Mouse (Mus musculus) adrenal gland, postnatal 36 days (tissue): ENCODE results near the gene Oxtr. TPM values are rescaled to one million over a fixed set of nuclear protein-coding genes. Genes with fewer than 3 reads are reported as not detected.

Experiments
- DNase-seq, 2 experiments: peaks; one replicate each; pipeline ENCODE4 v3.0.0; 2021; ENCODE audit warnings: mixed read lengths in 1 of 2
- total RNA-seq, 2 experiments: library from RNA; stranded (reverse); gene quantifications; 2 replicates each; pipeline ENCODE4 v1.2.3; 2021

Gene Oxtr
- total RNA-seq, 2 experiments from 2014 or later: 17.8 to 330 TPM

GRCm38 (mm10) chr6:112488821-112489180 is 942 bp downstream of the Oxtr start:
- peak; percentile 58 to 70 for DNase-seq

- DNase-seq: no peak
Measured at GRCm38 (mm10) chr6:112487993-112488392, 1.8 kb downstream of the Oxtr start.

- DNase-seq: peak; percentile 56 to 60
Measured at GRCm38 (mm10) chr6:112484316-112484715, 5.4 kb downstream of the Oxtr start.

- DNase-seq: peak in 1 of 2 experiments; percentile 48
Measured at GRCm38 (mm10) chr6:112479861-112480260, 9.9 kb downstream of the Oxtr start.

- DNase-seq: no peak
Measured at GRCm38 (mm10) chr6:112471644-112472043, 18.1 kb downstream of the Oxtr start.

- DNase-seq: no peak
Measured at GRCm38 (mm10) chr6:112466001-112466400, 23.7 kb downstream of the Oxtr start.

GRCm38 (mm10) chr6:112465441-112465840 is 24.3 kb downstream of the Oxtr start:
- DNase-seq: no peak

GRCm38 (mm10) chr6:112463331-112463730 is 26.4 kb downstream of the Oxtr start:
- DNase-seq: no peak

- DNase-seq: no peak
Measured at GRCm38 (mm10) chr6:112461459-112461858, 28.3 kb downstream of the Oxtr start.

- DNase-seq: no peak
Measured at GRCm38 (mm10) chr6:112459341-112459749, 30.4 kb downstream of the Oxtr start, which contains the start of gene Cav3. Gene Cav3, plus strand, starts transcription at chr6:112459505.

- no peak for DNase-seq
Measured at GRCm38 (mm10) chr6:112445675-112446074, 44.1 kb downstream of the Oxtr start.

- no peak for DNase-seq
Measured at GRCm38 (mm10) chr6:112426018-112426732, 63.6 kb downstream of the Oxtr start.

- DNase-seq: no peak
Measured at GRCm38 (mm10) chr6:112423746-112424501, 65.8 kb downstream of the Oxtr start.

Other genes starting within 250 kb of the Oxtr start
- gene Lmcd1, start 216.2 kb downstream of the Oxtr start, total RNA-seq: 1 to 10 TPM; 5.2 to 8.4 TPM
- gene Ssu2, start 101.9 kb downstream of the Oxtr start, total RNA-seq: 10 to 100 TPM in 1 of 2 experiments, under 1 TPM in 1; 0.40 to 32.8 TPM
- not detected for gene Cav3, start 30.4 kb downstream of the Oxtr start, total RNA-seq
- 1 to 10 TPM; 7.3 to 9.8 TPM for gene Rad18, start 206.7 kb upstream of the Oxtr start, total RNA-seq